Mouse (Mus musculus) forebrain, embryonic 10.5 days (tissue): ENCODE results near the gene Trim3. TPM values are rescaled to one million over a fixed set of nuclear protein-coding genes. Genes with fewer than 3 reads are reported as not detected.

Experiments used
- DNase-seq: peaks from one replicate; pipeline ENCODE4 v3.0.0-alpha.2; 2017; ENCODE audit warnings: low spot score; ENCODE audit errors: extremely low spot score
- H3K27ac ChIP-seq: fragments of 300-500 bp; sonication (generic); 2 replicates; pipeline ENCODE4 v1.5.1; 2016; ENCODE audit warnings: mild to moderate bottlenecking
- H3K27me3 ChIP-seq: fragments of 300-500 bp; sonication (generic); 2 replicates; pipeline ENCODE4 v1.6.1; 2016; ENCODE audit warnings: mild to moderate bottlenecking; ENCODE audit not compliant: poor library complexity, severe bottlenecking
- H3K36me3 ChIP-seq: fragments of 300-500 bp; sonication (generic); replicated peaks from 2 replicates; pipeline ENCODE4 v1.6.1; 2016; ENCODE audit warnings: mild to moderate bottlenecking, moderate library complexity
- H3K4me1 ChIP-seq: fragments of 300-500 bp; sonication (generic); 2 replicates; pipeline ENCODE4 v1.6.1; 2016
- H3K4me3 ChIP-seq: fragments of 300-500 bp; sonication (generic); 2 replicates; pipeline ENCODE4 v1.5.1; 2016; ENCODE audit warnings: mild to moderate bottlenecking, moderate library complexity
- H3K9me3 ChIP-seq: fragments of 300-500 bp; sonication (generic); 2 replicates; pipeline ENCODE4 v1.6.1; 2016; ENCODE audit warnings: mild to moderate bottlenecking, moderate library complexity
- WGBS: fragments of 180-500 bp; shearing (Covaris S2); methylation state at CpG from one replicate; pipeline ENCODE4 v1.1.7; 2016; 5-methylcytosine and 5-hydroxymethylcytosine counted together
- polyA plus RNA-seq: library from polyadenylated mRNA; unstranded; fragments of >200 nt; fragmentation: Nextera tagmentation; extraction: Ambion mirVana; gene quantifications from 2 replicates; pipeline ENCODE4 v1.2.1, GENCODE M21; 2016

Gene Trim3
- polyA plus RNA-seq, 1 experiment from 2014 or later: 27.8 TPM

DNA sequence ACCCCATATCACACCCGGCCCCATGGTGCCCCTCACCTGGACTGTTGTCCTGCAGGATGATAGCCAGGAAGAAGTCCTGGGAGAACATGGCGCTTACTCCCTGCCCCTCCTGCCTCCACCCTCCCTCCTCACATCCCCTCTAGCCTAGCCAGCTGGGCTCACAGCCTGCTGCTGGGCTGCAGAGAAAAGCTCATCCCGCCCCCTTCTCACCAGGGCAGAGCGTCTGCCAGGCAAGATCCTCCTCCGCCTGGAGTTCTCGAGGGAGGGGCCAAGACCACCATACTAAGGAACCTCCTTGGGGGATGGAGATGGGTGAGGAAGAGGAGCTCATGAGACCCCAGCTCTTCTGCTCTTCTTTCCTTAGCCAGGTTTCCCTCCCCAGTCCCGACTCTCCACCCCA, 64.8 kb downstream of the Trim3 start:
- Histone ChIP-seq H3K9me3 (no peaks in the 10 kb centered on the region), H3K27ac (peak overlapping the region; percentile 74), H3K4me1 (peaks cover 30% of the 10 kb centered on the region), H3K36me3 (peaks cover 60% of the 10 kb centered on the region), H3K4me3 (peak overlapping the region; percentile 30; the same call in 1 of the 2 replicates), H3K27me3 (no peaks in the 10 kb centered on the region)
- 14% methylated on average over 7 of the region's 7 CpGs for WGBS
- no peak for DNase-seq

DNA sequence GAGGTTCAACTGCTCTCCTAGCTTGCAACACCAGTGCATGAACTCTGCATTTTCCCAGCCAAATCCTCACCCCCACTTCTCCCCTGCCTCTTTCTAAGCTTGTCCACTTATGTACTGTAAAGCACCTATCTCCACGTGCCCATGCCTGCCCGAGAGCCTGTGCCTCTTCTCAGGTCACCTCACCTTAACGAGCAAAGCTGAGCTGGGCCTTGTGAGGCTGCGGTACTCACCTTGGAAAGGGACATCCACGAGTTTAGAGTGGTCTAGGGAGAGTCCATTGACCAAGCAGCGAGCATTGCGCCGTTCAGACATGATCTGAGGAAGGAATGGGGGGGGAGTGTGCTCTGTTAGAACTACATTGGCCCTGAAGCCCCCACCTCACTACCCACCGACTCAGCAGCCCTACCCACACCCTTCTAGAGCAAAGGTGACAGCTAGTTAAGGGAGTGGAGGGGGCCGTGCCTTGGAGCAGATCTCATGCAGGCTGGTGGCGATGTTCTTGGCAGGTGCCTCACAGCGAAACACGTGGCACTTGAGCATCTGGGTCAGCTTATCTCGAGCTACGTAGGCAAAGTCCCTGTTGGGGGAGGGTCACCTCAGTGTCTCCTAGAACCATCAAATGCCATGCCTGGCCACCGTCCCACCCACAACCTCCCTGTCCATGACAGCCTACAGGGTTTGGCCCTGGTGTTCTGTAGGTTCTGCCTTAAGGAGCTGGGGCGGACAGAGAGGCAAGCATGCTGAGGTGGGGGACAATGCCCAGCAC, 68.1 kb downstream of the Trim3 start:
- H3K36me3 ChIP-seq: peaks cover 64% of the 10 kb centered on the region
- H3K4me3 ChIP-seq: no peak overlapping the region
- no peaks in the 10 kb centered on the region for H3K27me3 ChIP-seq
- H3K27ac ChIP-seq: no peak overlapping the region
- H3K4me1 ChIP-seq: peaks cover 21% of the 10 kb centered on the region
- WGBS: 88% methylated on average over 17 of the region's 17 CpGs
- no peaks in the 10 kb centered on the region for H3K9me3 ChIP-seq
- DNase-seq: no peak

DNA sequence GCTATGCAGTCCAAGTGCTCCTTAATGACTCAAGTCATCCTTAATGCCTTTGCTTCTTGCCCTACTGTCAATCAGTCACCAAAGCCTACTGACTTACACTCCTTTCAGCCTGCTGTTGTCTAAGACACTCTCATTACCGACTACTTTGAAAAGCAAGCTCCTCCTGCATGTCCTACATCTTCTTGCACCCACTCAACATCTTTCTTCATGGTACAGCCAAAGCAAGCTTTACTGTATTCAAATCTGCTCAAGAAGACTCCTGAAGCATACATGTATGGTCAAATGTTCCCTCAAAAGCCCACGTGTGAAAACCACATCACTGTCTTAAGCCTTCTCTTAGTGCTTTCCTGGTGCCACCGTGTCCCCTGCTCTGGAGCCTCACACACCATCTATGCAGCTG, 70.0 kb downstream of the Trim3 start:
- no peaks in the 10 kb centered on the region for H3K27me3 ChIP-seq
- peaks cover 2% of the 10 kb centered on the region for H3K4me1 ChIP-seq
- no peaks in the 10 kb centered on the region for H3K9me3 ChIP-seq
- no peak overlapping the region for H3K27ac ChIP-seq
- no peak for DNase-seq
- H3K36me3 ChIP-seq: peaks cover 82% of the 10 kb centered on the region
- WGBS: 87% methylated on average over 3 of the region's 3 CpGs
- no peak overlapping the region for H3K4me3 ChIP-seq

DNA sequence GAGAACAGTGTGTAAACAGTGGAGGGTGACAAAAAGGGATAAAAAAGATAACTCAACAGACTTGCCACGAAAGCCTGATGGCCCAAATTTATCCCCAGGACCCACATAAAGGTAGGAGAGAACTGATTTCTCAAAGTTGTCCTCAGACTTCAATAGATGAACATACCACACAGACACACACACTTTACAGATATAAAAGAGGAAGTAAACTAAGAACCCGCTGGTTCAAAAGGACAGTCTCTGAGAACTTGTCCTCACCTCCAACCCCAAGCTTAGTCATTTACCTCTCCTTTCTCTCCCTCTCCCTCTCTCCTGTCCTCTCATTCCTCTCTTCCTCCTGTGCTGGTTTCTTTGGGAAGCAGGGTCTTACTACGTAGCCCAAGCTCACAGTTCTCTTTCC, 71.1 kb downstream of the Trim3 start:
- Histone ChIP-seq H3K9me3 (no peaks in the 10 kb centered on the region), H3K27ac (no peak overlapping the region), H3K27me3 (no peaks in the 10 kb centered on the region), H3K36me3 (peaks cover 86% of the 10 kb centered on the region), H3K4me1 (no peaks in the 10 kb centered on the region), H3K4me3 (no peak overlapping the region)
- no peak for DNase-seq
- WGBS: 93% methylated on average over 3 of the region's 3 CpGs

DNA sequence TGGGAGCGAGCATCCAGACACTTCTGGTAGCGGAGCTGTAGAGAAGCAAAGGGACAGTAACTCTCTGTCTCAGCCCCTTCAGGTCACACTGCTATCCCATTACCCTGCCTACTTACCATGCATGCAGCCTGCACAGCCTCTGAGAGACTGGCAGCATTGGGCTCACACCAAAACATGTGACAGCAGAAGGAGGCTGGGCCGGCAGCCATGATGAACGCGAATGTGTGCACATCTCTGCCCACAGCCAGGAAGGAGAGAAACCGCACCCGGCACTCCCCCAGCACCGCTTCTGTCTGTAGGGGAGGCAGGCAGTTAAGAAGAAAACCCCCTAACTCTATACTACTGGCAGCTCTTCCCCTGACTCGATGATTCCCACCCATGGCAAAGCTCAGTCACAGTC, 74.4 kb downstream of the Trim3 start:
- Histone ChIP-seq H3K27ac (no peak overlapping the region), H3K4me3 (no peak overlapping the region), H3K9me3 (no peaks in the 10 kb centered on the region), H3K4me1 (peaks cover 13% of the 10 kb centered on the region), H3K27me3 (no peaks in the 10 kb centered on the region), H3K36me3 (peaks cover 56% of the 10 kb centered on the region)
- WGBS: 92% methylated on average over 9 of the region's 9 CpGs
- DNase-seq: no peak

DNA sequence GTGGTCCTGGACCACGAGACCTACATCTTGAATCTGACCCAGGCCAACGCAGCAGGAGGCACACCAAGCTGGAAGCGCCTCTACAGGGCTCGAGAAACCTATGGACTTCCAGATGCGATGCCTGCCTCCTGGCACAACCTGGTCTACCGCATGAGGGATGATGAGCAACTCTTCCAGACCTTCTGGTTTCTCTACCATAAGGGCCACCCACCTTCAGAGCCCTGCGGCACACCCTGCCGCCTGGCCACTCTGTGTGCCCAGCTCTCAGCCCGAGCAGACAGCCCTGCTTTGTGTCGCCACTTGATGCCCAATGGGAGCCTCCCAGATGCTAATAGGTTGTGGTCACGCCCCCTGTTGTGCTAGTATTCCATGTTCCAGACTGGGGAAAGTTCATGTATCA, 75.7 kb downstream of the Trim3 start:
- 85% methylated on average over 11 of the region's 11 CpGs for WGBS
- H3K9me3 ChIP-seq: no peaks in the 10 kb centered on the region
- no peaks in the 10 kb centered on the region for H3K27me3 ChIP-seq
- no peak overlapping the region for H3K27ac ChIP-seq
- H3K36me3 ChIP-seq: peaks cover 45% of the 10 kb centered on the region
- H3K4me1 ChIP-seq: peaks cover 17% of the 10 kb centered on the region
- H3K4me3 ChIP-seq: no peak overlapping the region
- no peak for DNase-seq

DNA sequence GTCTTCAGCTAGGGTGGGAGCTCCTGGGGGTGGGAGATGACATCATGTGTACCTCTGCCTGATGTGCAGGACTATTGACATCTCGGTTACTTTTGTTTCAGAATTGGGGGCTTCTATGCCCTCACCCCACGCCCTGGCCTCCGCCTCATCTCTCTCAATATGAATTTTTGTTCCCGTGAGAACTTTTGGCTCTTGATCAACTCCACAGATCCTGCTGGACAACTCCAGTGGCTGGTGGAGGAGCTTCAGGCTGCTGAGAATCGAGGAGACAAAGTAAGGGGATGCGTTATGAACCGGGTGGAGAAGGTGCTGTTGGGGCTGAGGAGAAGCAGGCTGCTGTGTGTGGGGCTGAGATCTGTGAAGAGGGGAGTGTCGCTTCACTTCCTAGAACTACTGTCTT, 77.0 kb downstream of the Trim3 start:
- Histone ChIP-seq H3K9me3 (no peaks in the 10 kb centered on the region), H3K4me1 (peaks cover 17% of the 10 kb centered on the region), H3K4me3 (no peak overlapping the region), H3K27ac (no peak overlapping the region), H3K36me3 (peaks cover 36% of the 10 kb centered on the region), H3K27me3 (no peaks in the 10 kb centered on the region)
- WGBS: 91% methylated on average over 8 of the region's 8 CpGs
- DNase-seq: no peak

DNA sequence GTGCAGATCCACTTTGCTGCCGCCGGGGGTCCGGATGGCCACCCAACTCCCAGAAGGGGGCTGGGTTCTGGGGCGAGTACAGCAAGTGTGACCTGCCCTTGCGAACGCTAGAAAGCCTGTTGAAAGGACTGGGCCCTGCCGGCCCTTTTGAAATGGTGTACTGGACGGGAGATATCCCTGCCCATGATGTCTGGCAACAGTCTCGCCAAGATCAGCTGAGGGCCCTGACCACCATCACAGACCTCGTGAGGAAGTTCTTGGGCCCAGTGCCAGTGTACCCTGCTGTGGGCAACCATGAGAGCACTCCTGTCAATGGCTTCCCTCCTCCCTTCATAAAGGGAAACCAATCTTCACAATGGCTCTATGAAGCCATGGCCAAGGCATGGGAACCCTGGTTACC, 77.8 kb downstream of the Trim3 start:
- Histone ChIP-seq H3K9me3 (no peaks in the 10 kb centered on the region), H3K36me3 (peaks cover 31% of the 10 kb centered on the region), H3K4me1 (peaks cover 17% of the 10 kb centered on the region), H3K27me3 (no peaks in the 10 kb centered on the region), H3K4me3 (peak overlapping the region; percentile 66; the same call in 1 of the 2 replicates), H3K27ac (no peak overlapping the region)
- no peak for DNase-seq
- 92% methylated on average over 10 of the region's 10 CpGs for WGBS

Other genes with a start within 250 kb of the Trim3 start
- 45.0 and 47.5 TPM in 2 replicates for gene Fam160a2, start 233.5 kb downstream of the Trim3 start, polyA plus RNA-seq
- gene Cnga4, start 229.0 kb downstream of the Trim3 start, polyA plus RNA-seq: 0.06 and 0.09 TPM in 2 replicates
- 0.53 and 0.69 TPM in 2 replicates for gene Cckbr, start 207.8 kb downstream of the Trim3 start, polyA plus RNA-seq
- 16.9 and 17.8 TPM in 2 replicates for gene Cavin3, start 151.3 kb downstream of the Trim3 start, polyA plus RNA-seq
- 29.0 and 29.7 TPM in 2 replicates for gene Smpd1, start 79.2 kb downstream of the Trim3 start, polyA plus RNA-seq
- 105 and 106 TPM in 2 replicates for gene Apbb1, start 51.9 kb downstream of the Trim3 start, polyA plus RNA-seq
- gene Hpx, start 33.4 kb downstream of the Trim3 start, polyA plus RNA-seq: 0.33 TPM in 1 of 2 replicates, not detected in the other
- gene Timm10b, start 6.5 kb upstream of the Trim3 start, polyA plus RNA-seq: 145 and 163 TPM in 2 replicates
- 66.0 and 69.1 TPM in 2 replicates for gene Arfip2, start 6.8 kb upstream of the Trim3 start, polyA plus RNA-seq
- 28.9 and 38.2 TPM in 2 replicates for gene Gm45799, start 7.0 kb upstream of the Trim3 start, polyA plus RNA-seq
- 0.53 and 0.82 TPM in 2 replicates for gene Dnhd1, start 17.3 kb upstream of the Trim3 start, polyA plus RNA-seq
- gene Ilk, start 103.0 kb upstream of the Trim3 start, polyA plus RNA-seq: 208 and 211 TPM in 2 replicates
- gene Rrp8, start 103.8 kb upstream of the Trim3 start, polyA plus RNA-seq: 43.5 and 46.5 TPM in 2 replicates
- gene Taf10, start 110.8 kb upstream of the Trim3 start, polyA plus RNA-seq: 178 and 183 TPM in 2 replicates
- 60.2 and 62.6 TPM in 2 replicates for gene Tpp1, start 118.7 kb upstream of the Trim3 start, polyA plus RNA-seq
- 8.8 and 9.9 TPM in 2 replicates for gene Dchs1, start 154.1 kb upstream of the Trim3 start, polyA plus RNA-seq
- gene Mrpl17, start 177.5 kb upstream of the Trim3 start, polyA plus RNA-seq: 344 and 348 TPM in 2 replicates